Mouse (Mus musculus) small intestine, adult 2 months (tissue): Measurements from ENCODE around the gene Prickle2.

Experiments used
- CTCF ChIP-seq: fragments of 200-500 bp; IDR thresholded peaks from 2 replicates; pipeline ENCODE4 v1.5.1; 2012; ENCODE audit warnings: low read depth, mild to moderate bottlenecking, control low read depth, inconsistent platforms, low read length, moderate library complexity, mixed read lengths; ENCODE audit not compliant: insufficient replicate concordance, insufficient read length; ENCODE audit errors: extremely low read depth
- POLR2A ChIP-seq: fragments of 200-500 bp; IDR thresholded peaks from 2 replicates; pipeline ENCODE4 v1.6.1; 2012; ENCODE audit warnings: low read depth, mild to moderate bottlenecking, control low read depth, inconsistent platforms, low read length, moderate library complexity

- no peak for TF ChIP-seq CTCF
- TF ChIP-seq POLR2A = no peak
These were observed 199.7 kb downstream of the Prickle2 start for GRCm38 (mm10) chr6:92506276-92506675.
